Mouse (Mus musculus): ENCODE results near the gene Usp29. TPM values are rescaled to one million over a fixed set of nuclear protein-coding genes. Genes with fewer than 3 reads are reported as not detected.

The Usp29 gene
- total and polyA plus RNA-seq, 2 experiments: 0.09 TPM; not detected in 1

GRCm38 (mm10) chr7:6850321-6850720 is 119.9 kb downstream of the Usp29 start:
- no peak overlapping the region for H3K9ac ChIP-seq (ENCODE audit: low read depth, low read length)
- no peak overlapping the region for H3K4me3 ChIP-seq (ENCODE audit: insufficient read depth, low read depth, low read length)
- H3K79me2 ChIP-seq (ENCODE audit: control insufficient read depth, insufficient read depth, low read length): no peaks in the 10 kb centered on the region
- H3K4me1 ChIP-seq (ENCODE audit: control insufficient read depth, insufficient read depth, low read length): no peaks in the 10 kb centered on the region
- no peaks in the 10 kb centered on the region for H3K27me3 ChIP-seq (ENCODE audit: control insufficient read depth, insufficient read depth, low read length)
- H3K27ac ChIP-seq (replicated peaks; ENCODE audit: insufficient read depth, low read depth, low read length): no peak overlapping the region
- H3K36me3 ChIP-seq (ENCODE audit: control insufficient read depth, insufficient read depth, low read length): no peaks in the 10 kb centered on the region
- no peak for DNase-seq (ENCODE audit: extremely low read depth, low read depth, low spot score)
- whole genome bisulfite sequencing: 83% methylated on average over 3 of the region's 3 CpGs
- TF ChIP-seq CTCF (IDR thresholded peaks at IDR 0.05; ENCODE audit: low read depth, low read length) (no peak), POLR2A (IDR thresholded peaks at IDR 0.05; ENCODE audit: extremely low read depth, insufficient read depth, low read length) (no peak)

- WGBS: 88% methylated on average over 6 of the region's 6 CpGs
- Histone ChIP-seq H3K36me3 (ENCODE audit: control insufficient read depth, insufficient read depth, low read length) (no peaks in the 10 kb centered on the region), H3K27me3 (ENCODE audit: control insufficient read depth, insufficient read depth, low read length) (no peaks in the 10 kb centered on the region), H3K79me2 (ENCODE audit: control insufficient read depth, insufficient read depth, low read length) (no peaks in the 10 kb centered on the region), H3K9ac (ENCODE audit: low read depth, low read length) (no peak overlapping the region), H3K4me3 (ENCODE audit: insufficient read depth, low read depth, low read length) (no peak overlapping the region), H3K27ac (replicated peaks; ENCODE audit: insufficient read depth, low read depth, low read length) (no peak overlapping the region), H3K4me1 (ENCODE audit: control insufficient read depth, insufficient read depth, low read length) (no peaks in the 10 kb centered on the region)
- no peak for DNase-seq (ENCODE audit: extremely low read depth, low read depth, low spot score)
- TF ChIP-seq CTCF (IDR thresholded peaks at IDR 0.05; ENCODE audit: low read depth, low read length) (no peak), POLR2A (IDR thresholded peaks at IDR 0.05; ENCODE audit: extremely low read depth, insufficient read depth, low read length) (no peak)
Measured at GRCm38 (mm10) chr7:6851256-6851655, 120.9 kb downstream of the Usp29 start.

DNA sequence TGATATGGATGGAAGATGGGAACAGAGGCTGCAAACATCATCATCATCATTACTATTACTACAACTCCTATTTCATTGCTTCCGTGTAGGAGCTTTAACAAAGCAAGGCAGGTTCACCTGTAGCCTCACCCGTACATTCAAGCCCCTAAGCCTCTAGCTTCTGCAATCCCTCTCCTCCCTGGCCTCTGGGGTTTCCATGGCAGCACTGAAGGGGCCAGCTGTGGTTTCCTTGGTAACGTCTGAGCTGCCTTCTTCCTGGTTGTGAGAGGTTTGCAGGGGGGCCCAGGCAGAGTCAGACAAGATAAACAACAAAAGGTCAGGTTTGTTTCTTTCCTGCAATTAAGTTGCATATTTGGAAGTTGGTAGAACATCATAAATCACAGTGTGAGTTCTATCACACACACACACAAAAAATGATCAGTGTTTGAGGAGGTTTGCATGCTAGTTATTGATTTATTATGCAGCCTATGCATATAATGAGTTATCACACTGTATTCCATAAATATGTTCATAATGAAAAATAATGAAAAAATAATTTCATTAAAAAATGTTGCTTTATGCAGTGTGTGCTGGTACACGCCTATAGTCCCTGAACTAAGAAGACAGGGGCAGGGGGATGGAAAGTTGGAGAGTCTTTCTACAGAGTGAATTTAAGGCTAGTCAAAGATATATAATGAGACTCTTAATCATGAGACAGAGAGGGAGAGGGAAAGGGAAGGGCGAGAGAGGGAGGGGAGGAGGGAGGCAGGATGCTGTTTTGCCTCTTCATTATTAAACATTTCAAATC is 121.5 kb downstream of the Usp29 start:
- Histone ChIP-seq H3K4me1 (ENCODE audit: control insufficient read depth, insufficient read depth, low read length) (no peaks in the 10 kb centered on the region), H3K9ac (ENCODE audit: low read depth, low read length) (no peak overlapping the region), H3K4me3 (ENCODE audit: insufficient read depth, low read depth, low read length) (no peak overlapping the region), H3K36me3 (ENCODE audit: control insufficient read depth, insufficient read depth, low read length) (no peaks in the 10 kb centered on the region), H3K27me3 (ENCODE audit: control insufficient read depth, insufficient read depth, low read length) (no peaks in the 10 kb centered on the region), H3K79me2 (ENCODE audit: control insufficient read depth, insufficient read depth, low read length) (no peaks in the 10 kb centered on the region), H3K27ac (replicated peaks; ENCODE audit: insufficient read depth, low read depth, low read length) (no peak overlapping the region)
- TF ChIP-seq POLR2A (IDR thresholded peaks at IDR 0.05; ENCODE audit: extremely low read depth, insufficient read depth, low read length) (no peak), CTCF (IDR thresholded peaks at IDR 0.05; ENCODE audit: low read depth, low read length) (no peak)
- 75% methylated on average over 5 of the region's 5 CpGs for WGBS
- no peak for DNase-seq (ENCODE audit: extremely low read depth, low read depth, low spot score)

GRCm38 (mm10) chr7:6855613-6856405 is 125.4 kb downstream of the Usp29 start:
- DNase-seq (ENCODE audit: extremely low read depth, low read depth, low spot score): no peak
- WGBS: 36% methylated on average over 10 of the region's 10 CpGs
- no peaks in the 10 kb centered on the region for H3K27me3 ChIP-seq (ENCODE audit: control insufficient read depth, insufficient read depth, low read length)
- no peak overlapping the region for H3K27ac ChIP-seq (replicated peaks; ENCODE audit: insufficient read depth, low read depth, low read length)
- H3K79me2 ChIP-seq (ENCODE audit: control insufficient read depth, insufficient read depth, low read length): no peaks in the 10 kb centered on the region
- H3K4me1 ChIP-seq (ENCODE audit: control insufficient read depth, insufficient read depth, low read length): no peaks in the 10 kb centered on the region
- TF ChIP-seq POLR2A (IDR thresholded peaks at IDR 0.05; ENCODE audit: extremely low read depth, insufficient read depth, low read length): no peak
- no peak overlapping the region for H3K9ac ChIP-seq (ENCODE audit: low read depth, low read length)
- no peaks in the 10 kb centered on the region for H3K36me3 ChIP-seq (ENCODE audit: control insufficient read depth, insufficient read depth, low read length)
- H3K4me3 ChIP-seq (ENCODE audit: insufficient read depth, low read depth, low read length): no peak overlapping the region

- no peaks in the 10 kb centered on the region for H3K27me3 ChIP-seq (ENCODE audit: control insufficient read depth, insufficient read depth, low read length)
- H3K79me2 ChIP-seq (ENCODE audit: control insufficient read depth, insufficient read depth, low read length): no peaks in the 10 kb centered on the region
- no peak overlapping the region for H3K9ac ChIP-seq (ENCODE audit: low read depth, low read length)
- no peaks in the 10 kb centered on the region for H3K4me1 ChIP-seq (ENCODE audit: control insufficient read depth, insufficient read depth, low read length)
- no peak overlapping the region for H3K4me3 ChIP-seq (ENCODE audit: insufficient read depth, low read depth, low read length)
- no peak overlapping the region for H3K27ac ChIP-seq (replicated peaks; ENCODE audit: insufficient read depth, low read depth, low read length)
- 78% methylated on average over 5 of the region's 5 CpGs for WGBS
- DNase-seq (ENCODE audit: extremely low read depth, low read depth, low spot score): no peak
- H3K36me3 ChIP-seq (ENCODE audit: control insufficient read depth, insufficient read depth, low read length): no peaks in the 10 kb centered on the region
- TF ChIP-seq POLR2A (IDR thresholded peaks at IDR 0.05; ENCODE audit: extremely low read depth, insufficient read depth, low read length) (no peak), CTCF (IDR thresholded peaks at IDR 0.05; ENCODE audit: low read depth, low read length) (no peak)
Measured at GRCm38 (mm10) chr7:6858694-6859270, 128.4 kb downstream of the Usp29 start.
